Mouse (Mus musculus) ES-E14 (cell line): ENCODE data around the gene Tmed8. TPM values are rescaled to one million over a fixed set of nuclear protein-coding genes. Genes with fewer than 3 reads are reported as not detected.

Source experiments
- DNase-seq: peaks from one replicate; pipeline ENCODE4 v3.0.0-alpha.2; 2013; ENCODE audit warnings: low read depth, low spot score
- H3K27ac ChIP-seq: 2 replicates; pipeline ENCODE4 v1.5.1; 2012; ENCODE audit warnings: low read depth, mild to moderate bottlenecking, low read length, moderate library complexity, mixed read lengths; ENCODE audit not compliant: poor library complexity, insufficient read depth, severe bottlenecking
- H3K36me3 ChIP-seq: 2 replicates; pipeline ENCODE4 v1.6.1; 2012; ENCODE audit warnings: mild to moderate bottlenecking, low read length, moderate library complexity, mixed read lengths; ENCODE audit not compliant: control insufficient read depth, poor library complexity, insufficient read depth, severe bottlenecking
- H3K4me1 ChIP-seq, 2 experiments: fragments of 150-350 bp in 1 of 2; sonication (generic) in 1 of 2; 2 replicates each; pipeline ENCODE4 v1.6.1; 2012; ENCODE audit warnings: low read length in 2 of 2, mild to moderate bottlenecking in 1 of 2, mixed read lengths in 1 of 2; ENCODE audit not compliant: control insufficient read depth in 2 of 2, insufficient read depth in 2 of 2, poor library complexity in 1 of 2
- H3K4me3 ChIP-seq, 2 experiments: fragments of 150-350 bp in 1 of 2; sonication (generic) in 1 of 2; 2 replicates each; pipeline ENCODE4 v1.5.1; 2012; ENCODE audit warnings: low read length in 2 of 2, low read depth in 1 of 2, mild to moderate bottlenecking in 1 of 2, mixed read lengths in 1 of 2; ENCODE audit not compliant: insufficient read depth in 1 of 2, poor library complexity in 1 of 2, severe bottlenecking in 1 of 2
- H3K9ac ChIP-seq: 2 replicates; pipeline ENCODE4 v1.6.1; 2012; ENCODE audit warnings: low read depth, mild to moderate bottlenecking, low read length, mixed read lengths; ENCODE audit not compliant: poor library complexity, insufficient read depth, severe bottlenecking
- H3K9me3 ChIP-seq: fragments of 150-350 bp; sonication (generic); 2 replicates; pipeline ENCODE4 v1.6.1; 2012; ENCODE audit warnings: low read depth, mild to moderate bottlenecking, low read length; ENCODE audit not compliant: control insufficient read depth, insufficient read depth
- CHD2 ChIP-seq: IDR thresholded peaks from 2 replicates; pipeline ENCODE4 v1.6.1; 2014; ENCODE audit warnings: mild to moderate bottlenecking, low read depth, low read length, inconsistent platforms
- HCFC1 ChIP-seq: IDR thresholded peaks from 2 replicates; pipeline ENCODE4 v1.6.1; 2012; ENCODE audit warnings: low read length, inconsistent platforms, borderline replicate concordance; ENCODE audit not compliant: insufficient read depth
- MAFK ChIP-seq: IDR thresholded peaks from 2 replicates; pipeline ENCODE4 v1.6.1; 2014; ENCODE audit warnings: mild to moderate bottlenecking, low read depth, low read length, inconsistent platforms; ENCODE audit not compliant: insufficient read depth
- ZC3H11A ChIP-seq: IDR thresholded peaks from 2 replicates; pipeline ENCODE4 v1.6.1; 2012; ENCODE audit warnings: low read depth, mild to moderate bottlenecking, inconsistent platforms, low read length, borderline replicate concordance
- ZNF384 ChIP-seq: IDR thresholded peaks from 2 replicates; pipeline ENCODE4 v1.6.1; 2012; ENCODE audit warnings: low read depth, low read length, inconsistent platforms
- in situ Hi-C, 2 experiments: fragments of 600-800 bp; cut with MboI; formaldehyde crosslinking; loops; one replicate each; pipeline ENCODE4 v1.15.1; 2025; ENCODE audit warnings: low sequenced_read_pairs in 2 of 2, inconsistent platforms in 1 of 2; ENCODE audit not compliant: unreplicated experiment in 2 of 2
- total RNA-seq: library from RNA; depleted of rRNA; stranded (reverse); fragments of 300-350 nt; gene quantifications from 2 replicates; pipeline ENCODE4 v1.2.3, GENCODE M21; 2012

Gene Tmed8
- total RNA-seq, 1 experiment, result 8.6 TPM

DNA sequence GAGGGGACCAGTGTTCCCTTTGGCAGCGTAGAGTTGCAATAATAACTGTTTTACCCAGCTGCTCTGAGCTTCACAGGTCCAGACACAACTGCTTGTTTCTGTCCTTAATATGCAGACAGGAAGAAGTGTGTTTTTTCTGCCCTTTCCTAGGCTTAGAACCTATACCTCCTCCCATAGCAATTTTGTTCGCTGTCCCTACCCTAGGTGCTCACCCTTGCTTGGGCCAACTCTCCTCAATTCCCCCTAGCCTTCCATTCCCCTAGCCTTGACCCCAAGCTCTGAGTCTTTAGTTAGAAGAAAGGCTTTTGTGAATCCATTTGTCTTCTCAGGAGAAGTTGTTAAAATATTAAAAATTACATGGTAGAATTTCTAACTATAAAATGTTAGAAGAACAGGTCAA lies 61.5 kb downstream of the Tmed8 start:
- TF ChIP-seq MAFK (no peak), CHD2 (no peak), ZC3H11A (no peak), ZNF384 (no peak), HCFC1 (no peak)
- no peak overlapping the region for H3K27ac ChIP-seq
- no peaks in the 10 kb centered on the region for H3K36me3 ChIP-seq
- no peaks in the 10 kb centered on the region for H3K9me3 ChIP-seq
- H3K4me3 ChIP-seq, result no peak overlapping the region
- in situ Hi-C loops, result no loop called here
- peaks cover 2% of the 10 kb centered on the region in 2 experiments; a peak in 2 of 4 replicates for H3K4me1 ChIP-seq
- no peak for DNase-seq
- no peak overlapping the region for H3K9ac ChIP-seq

DNA sequence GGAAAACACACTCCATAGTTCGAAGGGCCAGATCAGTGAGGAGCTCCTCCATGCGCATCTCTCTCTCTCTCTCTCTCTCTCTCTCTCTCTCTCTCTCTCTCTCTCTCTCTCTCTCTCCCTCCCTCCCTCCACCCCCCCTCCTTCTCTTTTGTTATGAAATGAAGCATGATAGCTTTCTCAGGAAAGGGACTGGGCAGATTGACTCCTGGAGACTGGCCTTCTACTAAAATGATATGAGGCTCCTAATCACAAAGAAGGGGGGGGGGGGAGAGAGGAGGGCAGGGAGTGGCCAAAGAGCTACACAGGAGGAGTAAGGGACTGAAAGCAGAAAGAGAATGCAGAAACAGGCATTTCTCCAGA lies 61.9 kb downstream of the Tmed8 start:
- TF ChIP-seq HCFC1 (no peak), ZNF384 (no peak), MAFK (no peak), ZC3H11A (no peak), CHD2 (no peak)
- Histone ChIP-seq H3K9ac (no peak overlapping the region), H3K27ac (no peak overlapping the region), H3K36me3 (no peaks in the 10 kb centered on the region), H3K4me1 (peaks cover 2% of the 10 kb centered on the region in 2 experiments; a peak in 2 of 4 replicates), H3K9me3 (no peaks in the 10 kb centered on the region), H3K4me3 (no peak overlapping the region)
- no peak for DNase-seq
- in situ Hi-C loops, result no loop called here

DNA sequence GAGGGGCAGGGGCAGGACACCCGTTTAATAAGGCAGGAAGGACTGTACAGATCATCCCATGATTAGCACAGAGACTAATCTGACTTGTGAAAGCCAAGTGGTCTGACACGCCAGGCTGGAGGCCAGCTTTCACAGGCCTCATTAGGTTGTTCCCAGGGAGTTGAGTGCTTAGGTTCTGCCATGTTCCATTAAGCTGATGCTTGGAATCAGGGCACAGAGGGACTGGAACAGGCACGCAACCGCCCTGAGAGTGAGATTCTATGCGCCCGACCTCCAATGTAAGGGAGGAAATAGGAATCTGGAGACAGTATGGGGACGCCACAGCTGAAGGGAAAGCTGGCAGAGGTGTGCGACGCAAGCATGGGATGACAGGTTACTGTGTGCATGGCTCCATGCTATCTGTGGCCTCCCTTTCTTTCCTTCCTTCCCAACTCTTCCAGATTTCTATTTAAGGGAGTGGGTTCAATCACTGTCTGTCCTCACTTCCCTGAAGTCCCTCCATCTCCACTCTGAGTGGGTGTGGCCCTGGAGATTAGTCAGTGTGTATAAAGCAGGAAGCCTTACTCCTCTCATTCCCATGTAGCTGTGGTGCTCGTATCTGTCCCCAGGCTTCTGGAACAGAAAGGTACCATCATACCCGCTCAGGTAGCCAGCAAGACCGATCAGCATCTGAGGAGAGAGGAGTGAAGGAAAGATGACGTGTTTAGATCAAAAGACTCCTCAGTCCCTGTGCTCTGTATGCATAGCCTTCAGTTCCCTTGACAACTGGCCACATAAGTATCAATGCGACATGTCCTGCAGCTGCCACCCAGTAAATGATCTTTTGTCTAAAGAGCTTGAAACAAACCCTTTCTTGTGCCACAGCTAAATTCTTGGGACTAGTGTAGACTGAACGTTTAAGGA lies 62.6 kb downstream of the Tmed8 start:
- Histone ChIP-seq H3K36me3 (no peaks in the 10 kb centered on the region), H3K4me1 (peaks cover 2% of the 10 kb centered on the region in 2 experiments; a peak in 2 of 4 replicates), H3K9me3 (no peaks in the 10 kb centered on the region), H3K9ac (no peak overlapping the region), H3K27ac (no peak overlapping the region), H3K4me3 (no peak overlapping the region)
- in situ Hi-C loops, result no loop called here
- TF ChIP-seq HCFC1 (no peak), MAFK (no peak), CHD2 (no peak), ZNF384 (no peak), ZC3H11A (no peak)
- no peak for DNase-seq

DNA sequence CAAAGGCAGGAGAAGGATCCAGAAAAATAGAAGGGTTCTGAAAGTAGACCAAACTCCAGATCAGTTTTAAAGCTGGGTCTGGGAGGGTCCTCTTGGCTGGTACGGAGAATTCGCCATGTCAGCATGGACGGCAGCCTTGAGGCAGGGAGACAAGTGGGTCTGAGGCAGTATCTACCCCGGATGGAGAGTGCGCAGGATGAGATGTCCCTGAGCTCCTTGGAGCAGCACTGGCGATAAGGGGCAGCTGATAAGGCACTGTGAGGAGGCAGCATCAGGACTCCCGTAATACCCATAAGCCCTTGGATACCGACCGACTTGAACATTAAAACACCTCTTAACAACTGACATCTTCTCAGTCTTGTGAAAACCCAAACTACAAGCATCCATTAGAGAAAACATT lies 67.5 kb downstream of the Tmed8 start:
- no peak for DNase-seq
- no peak overlapping the region for H3K9ac ChIP-seq
- no peaks in the 10 kb centered on the region; the same call in 1 of the 2 replicates for H3K36me3 ChIP-seq
- no peaks in the 10 kb centered on the region for H3K9me3 ChIP-seq
- no peak overlapping the region for H3K27ac ChIP-seq
- no peak overlapping the region for H3K4me3 ChIP-seq
- H3K4me1 ChIP-seq, result no peaks in the 10 kb centered on the region
- TF ChIP-seq MAFK (no peak), HCFC1 (no peak), ZNF384 (no peak), ZC3H11A (no peak), CHD2 (no peak)
- in situ Hi-C loops, result no loop called here
